Mouse (Mus musculus): Measurements from ENCODE around the gene Siah3. TPM values are rescaled to one million over a fixed set of nuclear protein-coding genes. Genes with fewer than 3 reads are reported as not detected.

Gene Siah3
- not detected in 2 replicates for polyA plus RNA-seq (2012; ENCODE audit: insufficient read depth, low replicate concordance)

DNA sequence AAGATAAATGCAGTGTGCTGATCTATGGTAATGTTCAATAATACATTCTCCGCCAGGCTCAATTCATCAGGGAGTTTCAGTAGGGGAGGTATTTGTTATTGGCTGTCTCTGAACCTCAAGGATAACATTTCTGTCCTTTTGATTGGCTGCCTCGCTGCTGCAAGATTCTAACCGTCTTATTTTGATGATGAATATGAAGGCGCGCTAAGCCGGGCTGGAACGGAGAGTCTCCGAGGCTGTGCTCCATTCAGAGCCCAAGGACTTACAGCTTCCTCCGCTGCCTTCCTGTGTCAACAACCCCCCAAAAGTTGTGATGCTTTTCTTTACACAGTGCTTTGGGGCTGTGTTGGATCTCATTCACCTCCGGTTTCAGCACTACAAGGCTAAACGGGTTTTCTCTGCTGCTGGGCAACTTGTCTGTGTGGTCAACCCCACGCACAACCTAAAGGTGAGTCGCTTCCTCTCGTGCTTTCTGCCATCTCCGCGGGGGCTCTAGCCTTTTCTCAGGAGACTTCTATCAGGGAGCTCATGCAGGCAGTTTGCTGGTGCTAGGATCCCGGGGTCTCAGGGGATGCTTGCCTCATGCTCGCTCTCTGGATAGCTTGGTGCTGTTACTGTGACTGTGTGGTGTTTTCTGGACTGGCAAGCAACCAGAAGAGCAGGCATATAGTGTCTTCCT, at the start of gene Siah3:
Gene Siah3 (plus strand): TSS at position 240 of the 679 bp plus-strand sequence.
- TF ChIP-seq GATA1 (IDR thresholded peaks at IDR 0.05; ENCODE audit: borderline replicate concordance, low read length) (no peak), FLI1 (IDR thresholded peaks at IDR 0.05; ENCODE audit: low read length) (no peak)
- Histone ChIP-seq H3K27me3 (replicated peaks) (peaks cover 47% of the 10 kb centered on the region), H3K9me3 (no peaks in the 10 kb centered on the region), H3K36me3 (replicated peaks; ENCODE audit: low read length) (no peaks in the 10 kb centered on the region), H3K4me1 (peaks cover 19% of the 10 kb centered on the region), H3K4me3 (replicated peaks) (peak within 1 kb of the TSS; percentile 73)

DNA sequence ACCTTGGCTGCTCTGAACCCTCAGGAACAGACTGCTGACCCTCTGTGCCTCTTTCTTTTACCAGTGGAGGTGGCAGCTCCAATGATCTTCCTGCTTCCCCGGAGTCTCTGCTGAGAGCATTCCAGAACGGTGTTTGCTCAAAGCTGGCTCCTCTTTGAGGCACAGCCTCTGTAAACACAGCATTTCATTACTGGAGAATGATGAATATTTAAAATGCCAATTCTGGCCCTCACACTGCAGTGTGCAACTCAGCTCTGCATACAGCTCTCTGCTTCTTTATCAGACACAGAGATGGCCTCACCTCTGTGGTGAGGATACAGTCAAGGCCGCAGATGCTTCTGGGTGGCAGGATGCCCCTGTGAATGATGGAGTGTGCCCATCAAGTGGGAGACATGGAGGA, 46.0 kb upstream of the Siah3 start:
- Histone ChIP-seq H3K27me3 (replicated peaks) (peaks cover 3% of the 10 kb centered on the region), H3K4me3 (replicated peaks) (no peak overlapping the region), H3K4me1 (no peaks in the 10 kb centered on the region), H3K36me3 (replicated peaks; ENCODE audit: low read length) (no peaks in the 10 kb centered on the region), H3K9me3 (peaks cover 46% of the 10 kb centered on the region)
- TF ChIP-seq GATA1 (IDR thresholded peaks at IDR 0.05; ENCODE audit: borderline replicate concordance, low read length), result no peak
- no peak for TF ChIP-seq FLI1 (IDR thresholded peaks at IDR 0.05; ENCODE audit: low read length)

DNA sequence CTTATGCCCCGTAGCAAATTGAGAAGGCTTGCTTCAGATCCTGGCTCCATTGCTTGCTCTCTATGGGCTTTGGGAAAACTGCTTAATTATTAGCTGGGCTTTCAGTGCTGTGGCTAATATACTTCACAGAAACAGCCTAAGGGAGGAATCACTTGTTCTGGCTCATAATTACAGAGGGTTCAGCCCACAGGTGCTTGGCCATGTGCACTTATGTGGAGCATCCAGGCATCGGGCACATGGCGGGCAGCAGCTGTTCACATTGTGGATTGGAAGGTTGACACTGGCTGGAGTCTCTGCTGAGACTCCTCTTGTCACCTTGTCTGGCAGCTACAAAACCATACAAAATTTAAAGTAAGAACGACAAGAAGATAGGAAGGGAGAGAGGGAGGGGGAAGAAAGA, 45.4 kb upstream of the Siah3 start:
- TF ChIP-seq GATA1 (IDR thresholded peaks at IDR 0.05; ENCODE audit: borderline replicate concordance, low read length), result no peak
- TF ChIP-seq FLI1 (IDR thresholded peaks at IDR 0.05; ENCODE audit: low read length), result no peak
- Histone ChIP-seq H3K9me3 (peaks cover 45% of the 10 kb centered on the region), H3K4me1 (no peaks in the 10 kb centered on the region), H3K4me3 (replicated peaks) (no peak overlapping the region), H3K27me3 (replicated peaks) (peaks cover 1% of the 10 kb centered on the region), H3K36me3 (replicated peaks; ENCODE audit: low read length) (no peaks in the 10 kb centered on the region)

DNA sequence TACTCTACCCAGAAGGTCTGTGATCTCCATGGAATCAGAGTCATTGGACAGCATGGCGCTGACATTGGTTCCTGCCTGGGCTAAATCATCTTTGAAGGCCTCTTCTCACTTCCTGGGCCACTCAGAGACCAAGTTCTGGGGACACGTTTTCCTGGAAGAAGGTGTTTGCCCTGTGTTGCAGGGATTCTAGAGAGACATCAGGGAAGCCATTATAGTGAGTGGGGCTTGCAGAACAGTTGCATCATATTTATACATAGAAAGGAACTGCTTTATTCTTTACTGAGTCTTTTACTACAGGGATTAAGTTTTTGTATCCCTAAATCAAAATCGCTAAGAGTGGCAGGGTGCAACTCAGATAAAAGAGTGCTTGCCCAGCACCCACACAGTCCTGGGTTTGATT, 37.1 kb upstream of the Siah3 start:
- no peaks in the 10 kb centered on the region for H3K4me1 ChIP-seq
- peaks cover 4% of the 10 kb centered on the region for H3K27me3 ChIP-seq (replicated peaks)
- no peaks in the 10 kb centered on the region for H3K36me3 ChIP-seq (replicated peaks; ENCODE audit: low read length)
- H3K4me3 ChIP-seq (replicated peaks), result no peak overlapping the region
- TF ChIP-seq FLI1 (IDR thresholded peaks at IDR 0.05; ENCODE audit: low read length) (no peak), GATA1 (IDR thresholded peaks at IDR 0.05; ENCODE audit: borderline replicate concordance, low read length) (no peak)
- peaks cover 17% of the 10 kb centered on the region for H3K9me3 ChIP-seq

DNA sequence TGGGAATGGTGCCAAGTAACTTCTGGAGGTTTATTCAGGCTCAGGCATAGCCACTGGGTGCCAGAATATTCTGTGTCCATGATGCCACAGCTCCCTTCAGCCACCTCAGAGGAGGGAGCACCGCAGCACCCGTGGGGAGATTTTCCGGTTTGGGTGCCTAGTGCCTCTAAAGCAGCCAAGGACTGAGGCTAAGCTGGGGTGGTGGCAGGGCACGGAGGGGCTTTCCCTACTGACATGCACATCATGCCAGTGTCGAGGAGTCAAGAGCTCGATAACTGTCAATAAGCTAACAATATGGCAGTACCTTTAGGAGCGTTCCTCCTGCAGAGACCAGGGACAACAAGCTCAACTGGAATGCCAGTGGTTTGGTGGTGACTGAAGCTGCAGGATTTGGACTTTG, 35.9 kb upstream of the Siah3 start:
- peaks cover 14% of the 10 kb centered on the region; the same call in 1 of the 2 replicates for H3K9me3 ChIP-seq
- no peaks in the 10 kb centered on the region for H3K4me1 ChIP-seq
- H3K27me3 ChIP-seq (replicated peaks), result peaks cover 4% of the 10 kb centered on the region
- no peaks in the 10 kb centered on the region for H3K36me3 ChIP-seq (replicated peaks; ENCODE audit: low read length)
- TF ChIP-seq FLI1 (IDR thresholded peaks at IDR 0.05; ENCODE audit: low read length) (no peak), GATA1 (IDR thresholded peaks at IDR 0.05; ENCODE audit: borderline replicate concordance, low read length) (no peak)
- H3K4me3 ChIP-seq (replicated peaks), result no peak overlapping the region

DNA sequence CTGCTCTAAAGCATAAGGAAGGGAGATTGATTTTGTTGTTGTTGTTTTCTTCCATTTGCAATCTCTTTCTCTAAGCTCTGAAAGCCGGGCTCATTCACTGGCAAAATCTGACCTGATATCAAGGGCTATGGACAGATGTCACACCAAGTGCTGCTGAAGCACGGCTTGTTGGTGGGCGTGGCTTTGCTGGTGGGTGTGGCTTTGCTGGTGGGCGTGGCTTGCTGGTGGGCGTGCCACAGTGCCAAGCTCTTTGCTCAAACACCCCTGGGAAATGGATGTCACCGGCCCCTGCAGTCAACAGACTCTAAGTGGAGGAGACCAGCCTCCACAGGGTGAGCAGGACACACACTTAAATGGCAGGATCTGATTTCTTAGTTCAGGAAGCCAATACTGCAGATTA, 35.0 kb upstream of the Siah3 start:
- TF ChIP-seq FLI1 (IDR thresholded peaks at IDR 0.05; ENCODE audit: low read length) (no peak), GATA1 (IDR thresholded peaks at IDR 0.05; ENCODE audit: borderline replicate concordance, low read length) (no peak)
- Histone ChIP-seq H3K4me1 (no peaks in the 10 kb centered on the region), H3K27me3 (replicated peaks) (peaks cover 4% of the 10 kb centered on the region), H3K4me3 (replicated peaks) (no peak overlapping the region), H3K9me3 (peaks cover 8% of the 10 kb centered on the region; the same call in 1 of the 2 replicates), H3K36me3 (replicated peaks; ENCODE audit: low read length) (no peaks in the 10 kb centered on the region)

DNA sequence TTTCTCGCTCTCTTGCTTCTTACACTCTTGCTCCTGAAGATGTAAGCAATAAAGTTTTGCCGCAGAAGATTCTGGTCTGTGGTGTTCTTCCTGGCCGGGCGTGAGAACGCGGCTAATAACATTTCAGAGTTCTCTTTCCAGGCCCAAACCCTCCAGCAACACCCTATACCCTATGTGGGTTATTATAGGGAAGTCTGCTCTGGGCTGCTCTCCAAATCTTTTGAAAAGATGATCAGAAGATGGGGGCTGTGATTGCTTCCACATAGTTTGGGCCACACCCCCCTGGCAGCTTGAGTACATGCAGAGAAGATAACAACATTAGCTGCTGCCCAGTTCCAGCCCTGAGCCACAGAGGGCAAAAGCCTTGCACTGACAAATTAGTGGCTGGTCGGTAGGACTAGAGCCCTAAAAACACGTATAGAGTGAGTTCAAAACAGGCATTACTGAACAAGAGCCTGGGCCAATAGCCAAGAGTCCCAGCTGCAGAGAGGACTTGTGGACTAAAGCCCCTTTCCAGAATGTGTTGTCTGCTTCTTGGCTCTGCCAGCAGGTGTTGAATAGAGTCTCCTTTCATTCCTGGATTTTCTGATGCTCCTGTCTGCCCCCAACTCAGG, 24.5 kb upstream of the Siah3 start:
- no peak overlapping the region for H3K4me3 ChIP-seq (replicated peaks)
- TF ChIP-seq GATA1 (IDR thresholded peaks at IDR 0.05; ENCODE audit: borderline replicate concordance, low read length) (no peak), FLI1 (IDR thresholded peaks at IDR 0.05; ENCODE audit: low read length) (no peak)

DNA sequence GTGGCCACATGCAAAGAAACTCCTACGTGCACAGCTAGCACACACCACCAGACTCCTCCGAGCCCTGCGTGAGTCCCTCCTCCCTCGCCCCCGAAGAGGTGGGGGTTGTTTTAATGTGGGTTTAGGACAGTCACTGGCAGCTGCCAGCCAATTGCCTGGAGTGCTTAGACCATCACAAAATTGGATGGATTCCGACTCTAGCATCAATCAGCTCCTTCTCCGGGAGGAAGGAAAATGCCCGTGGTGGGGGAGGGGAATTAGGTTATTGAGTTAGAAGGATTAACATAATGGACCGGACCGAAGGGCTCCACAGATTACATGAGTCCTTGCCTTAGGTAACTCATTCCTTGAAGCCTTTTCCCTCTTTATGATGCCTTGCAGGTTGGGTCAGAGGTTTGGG, 22.9 kb upstream of the Siah3 start:
- Histone ChIP-seq H3K9me3 (no peaks in the 10 kb centered on the region), H3K4me3 (replicated peaks) (no peak overlapping the region), H3K36me3 (replicated peaks; ENCODE audit: low read length) (no peaks in the 10 kb centered on the region), H3K4me1 (no peaks in the 10 kb centered on the region), H3K27me3 (replicated peaks) (peaks cover 4% of the 10 kb centered on the region)
- TF ChIP-seq GATA1 (IDR thresholded peaks at IDR 0.05; ENCODE audit: borderline replicate concordance, low read length), result no peak
- no peak for TF ChIP-seq FLI1 (IDR thresholded peaks at IDR 0.05; ENCODE audit: low read length)

More for the DNA sequence above, 24.5 kb upstream of the Siah3 start:
- Histone ChIP-seq H3K27me3 (replicated peaks) (peaks cover 4% of the 10 kb centered on the region), H3K9me3 (no peaks in the 10 kb centered on the region), H3K4me1 (no peaks in the 10 kb centered on the region), H3K36me3 (replicated peaks; ENCODE audit: low read length) (no peaks in the 10 kb centered on the region)

DNA sequence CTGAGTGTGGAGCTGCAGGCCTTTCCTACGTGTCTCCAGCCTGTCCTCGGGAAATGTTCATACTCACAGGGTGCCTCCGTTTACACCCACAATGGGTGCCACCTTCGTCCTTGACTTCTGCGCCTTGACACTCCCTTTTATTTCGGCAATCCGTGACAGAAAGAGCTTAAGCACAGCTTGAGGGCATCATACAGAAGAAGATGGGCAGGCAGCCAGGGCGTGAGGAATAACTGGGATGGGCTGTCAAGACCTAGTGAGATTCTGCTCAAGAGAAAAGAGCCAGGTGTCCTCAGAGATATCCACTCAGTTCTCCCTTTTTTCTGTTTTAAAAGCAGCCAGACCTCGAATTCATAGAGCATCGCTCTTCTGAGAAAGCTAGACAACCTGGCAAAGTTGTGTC, 21.2 kb upstream of the Siah3 start:
- Histone ChIP-seq H3K4me1 (no peaks in the 10 kb centered on the region), H3K9me3 (no peaks in the 10 kb centered on the region), H3K4me3 (replicated peaks) (no peak overlapping the region), H3K36me3 (replicated peaks; ENCODE audit: low read length) (no peaks in the 10 kb centered on the region), H3K27me3 (replicated peaks) (peaks cover 4% of the 10 kb centered on the region)
- TF ChIP-seq GATA1 (IDR thresholded peaks at IDR 0.05; ENCODE audit: borderline replicate concordance, low read length) (no peak), FLI1 (IDR thresholded peaks at IDR 0.05; ENCODE audit: low read length) (no peak)

DNA sequence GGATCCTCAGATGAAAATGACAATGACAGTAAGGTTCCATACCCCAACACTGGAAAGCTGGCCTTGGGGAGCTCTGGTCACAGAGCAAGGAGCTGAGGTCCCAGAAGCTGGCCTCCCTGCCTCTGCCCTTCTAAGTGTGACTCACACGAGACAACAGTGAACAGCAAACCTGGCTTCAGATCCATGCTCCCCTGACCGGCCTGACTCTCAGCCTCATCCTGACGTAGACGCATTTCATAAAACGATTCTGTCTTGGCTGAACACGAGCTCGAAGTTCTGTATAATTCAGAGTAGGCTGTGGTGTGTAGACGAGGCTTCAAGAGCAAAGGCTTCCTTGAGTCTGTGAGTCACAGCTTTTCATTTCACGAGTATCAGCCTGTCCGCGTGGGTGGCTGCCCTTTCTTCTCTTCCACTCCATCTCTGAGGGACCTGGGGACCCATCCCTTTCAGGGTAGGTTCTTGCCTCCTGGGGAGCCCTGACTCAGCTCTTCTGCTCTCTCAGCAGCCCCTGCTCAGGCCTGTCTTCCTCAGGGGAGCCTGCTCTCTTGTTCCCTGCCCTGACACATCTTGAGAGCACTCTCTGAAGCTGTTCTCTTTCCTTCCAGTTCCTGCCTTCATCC, 11.2 kb upstream of the Siah3 start:
- no peaks in the 10 kb centered on the region for H3K36me3 ChIP-seq (replicated peaks; ENCODE audit: low read length)
- TF ChIP-seq FLI1 (IDR thresholded peaks at IDR 0.05; ENCODE audit: low read length) (no peak), GATA1 (IDR thresholded peaks at IDR 0.05; ENCODE audit: borderline replicate concordance, low read length) (no peak)
- no peak overlapping the region for H3K4me3 ChIP-seq (replicated peaks)
- H3K4me1 ChIP-seq, result peaks cover 9% of the 10 kb centered on the region
- peaks cover 18% of the 10 kb centered on the region for H3K27me3 ChIP-seq (replicated peaks)
- H3K9me3 ChIP-seq, result no peaks in the 10 kb centered on the region
